Mouse (Mus musculus) embryonic facial prominence, embryonic 13.5 days (tissue): ENCODE results near the gene Gm9573. TPM values are rescaled to one million over a fixed set of nuclear protein-coding genes. Genes with fewer than 3 reads are reported as not detected.
A peak's percentile ranks its signal among the peaks of the same experiment; 100 is the strongest.

Experiments used
- ATAC-seq: fragments of 200-750 bp; cut with Nextera tagmentation; 2 replicates; pipeline ENCODE4 v1.8.0; 2017; ENCODE audit warnings: low read depth; ENCODE audit not compliant: insufficient number of reproducible peaks, insufficient read depth, low FRiP score, low TSS enrichment
- H3K27ac ChIP-seq: fragments of 300-500 bp; sonication (generic); 2 replicates; pipeline ENCODE4 v1.5.1; 2015; ENCODE audit warnings: moderate library complexity, mild to moderate bottlenecking, inconsistent platforms
- H3K27me3 ChIP-seq: fragments of 300-500 bp; sonication (generic); 2 replicates; pipeline ENCODE4 v1.6.1; 2015; ENCODE audit warnings: mild to moderate bottlenecking, inconsistent platforms
- H3K36me3 ChIP-seq: fragments of 300-500 bp; sonication (generic); 2 replicates; pipeline ENCODE4 v1.6.1; 2015; ENCODE audit warnings: mild to moderate bottlenecking, inconsistent platforms
- H3K4me1 ChIP-seq: fragments of 300-500 bp; sonication (generic); 2 replicates; pipeline ENCODE4 v1.6.1; 2015; ENCODE audit warnings: inconsistent platforms
- H3K4me2 ChIP-seq: fragments of 300-500 bp; sonication (generic); 2 replicates; pipeline ENCODE4 v1.6.1; 2015; ENCODE audit warnings: moderate library complexity, mild to moderate bottlenecking, inconsistent platforms
- H3K4me3 ChIP-seq: fragments of 300-500 bp; sonication (generic); 2 replicates; pipeline ENCODE4 v1.5.1; 2015; ENCODE audit warnings: mild to moderate bottlenecking, inconsistent platforms
- H3K9ac ChIP-seq: fragments of 300-500 bp; sonication (generic); 2 replicates; pipeline ENCODE4 v1.6.1; 2015; ENCODE audit warnings: mild to moderate bottlenecking, inconsistent platforms
- H3K9me3 ChIP-seq: fragments of 300-500 bp; sonication (generic); 2 replicates; pipeline ENCODE4 v1.6.1; 2016; ENCODE audit warnings: inconsistent platforms
- WGBS: fragments of 180-500 bp; shearing (Covaris S2); methylation state at CpG from one replicate; pipeline ENCODE4 v1.1.7; 2015; ENCODE audit warnings: mixed read lengths; 5-methylcytosine and 5-hydroxymethylcytosine counted together
- polyA plus RNA-seq: library from polyadenylated mRNA; unstranded; fragments of >200 nt; fragmentation: Nextera tagmentation; extraction: Ambion mirVana; gene quantifications from 2 replicates; pipeline ENCODE4 v1.2.1, GENCODE M21; 2015

Gene Gm9573
- polyA plus RNA-seq, 1 experiment from 2014 or later = not detected

DNA sequence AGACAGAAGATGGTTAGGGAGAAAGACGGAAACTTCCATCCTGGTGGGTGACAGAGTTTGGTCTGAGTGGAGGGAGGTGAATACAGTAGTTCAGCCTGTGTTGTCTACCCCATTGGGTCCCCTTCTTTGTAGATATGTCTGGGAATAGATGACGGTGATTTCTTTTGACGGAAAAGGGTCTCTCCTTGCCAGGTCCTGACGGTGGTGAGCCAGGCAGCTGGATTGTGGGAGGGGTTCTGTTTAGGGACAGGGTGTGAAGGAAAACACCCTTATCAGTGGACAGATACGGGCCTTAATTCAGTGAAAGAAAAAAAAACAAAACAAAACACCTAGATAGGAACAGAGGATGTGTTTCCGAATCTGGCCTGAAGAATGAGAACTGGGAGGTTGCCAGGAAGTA is 12.9 kb upstream of the Gm9573 start:
- WGBS = 84% methylated on average over 6 of the region's 6 CpGs
- Histone ChIP-seq H3K9me3 (no peaks in the 10 kb centered on the region), H3K27ac (0 out of 2 replicates have a peak overlapping the region, but pooled peaks have one; percentile 16), H3K4me1 (peaks cover 11% of the 10 kb centered on the region; the same call in 1 of the 2 replicates), H3K27me3 (peaks cover 7% of the 10 kb centered on the region), H3K4me3 (no peak overlapping the region), H3K9ac (no peak overlapping the region), H3K36me3 (no peaks in the 10 kb centered on the region), H3K4me2 (peak overlapping the region; percentile 50)
- ATAC-seq = no peak

DNA sequence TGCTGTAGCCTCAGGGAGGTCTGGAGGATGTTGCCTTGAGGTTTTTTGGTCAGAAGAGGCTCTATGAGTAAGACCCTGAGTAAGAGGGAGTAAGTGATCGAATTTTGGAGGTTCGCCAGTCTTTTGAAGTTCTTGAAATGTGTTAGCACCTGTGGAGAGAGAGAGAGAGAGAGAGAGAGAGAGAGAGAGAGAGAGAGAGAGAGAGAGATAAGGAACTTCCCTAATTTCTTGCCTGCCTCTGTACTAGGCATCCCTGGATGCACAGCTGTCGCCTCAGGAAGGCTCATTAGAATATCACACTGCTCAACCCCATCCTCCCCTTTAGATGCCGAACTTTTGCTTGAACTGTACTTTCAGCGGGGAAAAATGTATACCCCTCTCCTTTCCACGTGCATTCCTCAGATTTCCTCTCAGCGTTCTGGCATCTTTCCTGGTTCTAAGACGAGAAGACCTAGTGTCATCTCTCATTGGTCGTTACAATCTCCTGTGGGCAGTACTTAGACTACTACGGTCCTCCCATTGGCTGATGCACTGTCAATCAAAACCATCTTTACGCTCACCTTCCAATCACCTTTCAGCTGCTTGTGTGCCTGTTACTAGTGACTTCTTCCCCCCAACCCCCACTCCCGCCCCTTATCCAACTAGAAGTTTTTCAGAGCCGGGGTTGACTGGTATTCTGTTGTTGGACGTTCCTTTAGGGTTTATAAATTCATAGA is 12.2 kb upstream of the Gm9573 start:
- Histone ChIP-seq H3K36me3 (no peaks in the 10 kb centered on the region), H3K27ac (0 out of 2 replicates have a peak overlapping the region, but pooled peaks have one; percentile 44), H3K9ac (no peak overlapping the region), H3K4me3 (no peak overlapping the region), H3K4me2 (peak overlapping the region; percentile 50), H3K27me3 (peaks cover under 1% of the 10 kb centered on the region), H3K4me1 (peaks cover 11% of the 10 kb centered on the region; the same call in 1 of the 2 replicates), H3K9me3 (no peaks in the 10 kb centered on the region)
- peak; percentile 87; the same call in 1 of the 2 replicates for ATAC-seq
- WGBS = 22% methylated on average over 14 of the region's 14 CpGs

GRCm38 (mm10) chr17:35636363-35636762 is 9.9 kb upstream of the Gm9573 start:
- Histone ChIP-seq H3K27me3 (no peaks in the 10 kb centered on the region; the same call in 1 of the 2 replicates), H3K4me3 (no peak overlapping the region), H3K4me2 (peak overlapping the region; percentile 62), H3K4me1 (peaks cover 11% of the 10 kb centered on the region; the same call in 1 of the 2 replicates), H3K36me3 (no peaks in the 10 kb centered on the region), H3K9ac (no peak overlapping the region), H3K27ac (no peak overlapping the region), H3K9me3 (no peaks in the 10 kb centered on the region)
- no peak for ATAC-seq
- 38% methylated on average over 5 of the region's 5 CpGs for WGBS

DNA sequence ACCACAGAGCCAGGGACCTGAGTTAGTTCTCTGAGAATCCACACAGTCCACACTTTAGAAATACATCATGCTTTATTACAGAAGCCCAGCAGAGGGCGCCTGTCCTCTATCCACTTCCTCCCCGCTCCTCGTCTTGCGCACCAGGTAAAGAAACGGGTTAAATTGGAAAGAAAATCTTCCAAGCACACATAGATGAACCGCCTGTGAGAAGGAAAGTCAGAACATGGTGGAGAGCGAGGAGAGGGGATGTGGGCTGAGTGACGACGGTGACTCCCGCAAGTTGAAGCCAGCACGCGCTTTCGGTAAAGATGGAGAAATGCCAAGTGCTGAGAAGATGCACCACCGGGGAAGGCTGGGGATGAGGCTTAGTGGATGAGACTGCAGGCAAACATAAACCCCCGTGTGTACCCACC is 9.3 kb upstream of the Gm9573 start:
- peaks cover 11% of the 10 kb centered on the region; the same call in 1 of the 2 replicates for H3K4me1 ChIP-seq
- H3K9me3 ChIP-seq = no peaks in the 10 kb centered on the region
- no peaks in the 10 kb centered on the region for H3K36me3 ChIP-seq
- no peaks in the 10 kb centered on the region; the same call in 1 of the 2 replicates for H3K27me3 ChIP-seq
- peak overlapping the region; percentile 60 for H3K9ac ChIP-seq
- H3K27ac ChIP-seq = 0 out of 2 replicates have a peak overlapping the region, but pooled peaks have one; percentile 19
- peak overlapping the region; percentile 62 for H3K4me2 ChIP-seq
- H3K4me3 ChIP-seq = peak overlapping the region; percentile 43
- ATAC-seq = peak; percentile 4; the same call in 1 of the 2 replicates
- whole genome bisulfite sequencing = 2% methylated on average over 15 of the region's 15 CpGs

- no peak overlapping the region for H3K27ac ChIP-seq
- no peaks in the 10 kb centered on the region for H3K36me3 ChIP-seq
- no peak overlapping the region for H3K4me3 ChIP-seq
- ATAC-seq = no peak
- H3K27me3 ChIP-seq = no peaks in the 10 kb centered on the region; the same call in 1 of the 2 replicates
- H3K9ac ChIP-seq = no peak overlapping the region
- peaks cover 11% of the 10 kb centered on the region; the same call in 1 of the 2 replicates for H3K4me1 ChIP-seq
- 88% methylated on average over 3 of the region's 3 CpGs for WGBS
- no peak overlapping the region; the same call in 1 of the 2 replicates for H3K4me2 ChIP-seq
- H3K9me3 ChIP-seq = no peaks in the 10 kb centered on the region
Observed at GRCm38 (mm10) chr17:35635202-35635601, 8.8 kb upstream of the Gm9573 start.

- Histone ChIP-seq H3K9me3 (no peaks in the 10 kb centered on the region), H3K36me3 (no peaks in the 10 kb centered on the region), H3K9ac (no peak overlapping the region), H3K27ac (no peak overlapping the region), H3K27me3 (no peaks in the 10 kb centered on the region; the same call in 1 of the 2 replicates), H3K4me1 (peaks cover 6% of the 10 kb centered on the region; the same call in 1 of the 2 replicates), H3K4me2 (no peak overlapping the region), H3K4me3 (no peak overlapping the region)
- ATAC-seq = no peak
- 11% methylated on average over 1 of the region's 1 CpGs for WGBS
Observed at GRCm38 (mm10) chr17:35633992-35634391, 7.6 kb upstream of the Gm9573 start.

GRCm38 (mm10) chr17:35617127-35617526 is 9.3 kb downstream of the Gm9573 start:
- Histone ChIP-seq H3K4me3 (no peak overlapping the region), H3K27me3 (no peaks in the 10 kb centered on the region), H3K36me3 (no peaks in the 10 kb centered on the region), H3K9me3 (no peaks in the 10 kb centered on the region), H3K4me2 (no peak overlapping the region), H3K4me1 (no peaks in the 10 kb centered on the region), H3K9ac (no peak overlapping the region), H3K27ac (no peak overlapping the region)
- ATAC-seq = no peak
- 76% methylated on average over 4 of the region's 4 CpGs for WGBS

- Histone ChIP-seq H3K27me3 (0 out of 2 replicates have a peak, but pooled peaks cover 4% of the 10 kb centered on the region), H3K9me3 (no peaks in the 10 kb centered on the region), H3K4me2 (peak overlapping the region; percentile 2; the same call in 1 of the 2 replicates), H3K9ac (no peak overlapping the region), H3K4me3 (no peak overlapping the region), H3K27ac (no peak overlapping the region), H3K36me3 (no peaks in the 10 kb centered on the region), H3K4me1 (no peaks in the 10 kb centered on the region)
- WGBS = 45% methylated on average over 8 of the region's 8 CpGs
- no peak for ATAC-seq
Observed at GRCm38 (mm10) chr17:35601736-35602354, 24.6 kb downstream of the Gm9573 start.

DNA sequence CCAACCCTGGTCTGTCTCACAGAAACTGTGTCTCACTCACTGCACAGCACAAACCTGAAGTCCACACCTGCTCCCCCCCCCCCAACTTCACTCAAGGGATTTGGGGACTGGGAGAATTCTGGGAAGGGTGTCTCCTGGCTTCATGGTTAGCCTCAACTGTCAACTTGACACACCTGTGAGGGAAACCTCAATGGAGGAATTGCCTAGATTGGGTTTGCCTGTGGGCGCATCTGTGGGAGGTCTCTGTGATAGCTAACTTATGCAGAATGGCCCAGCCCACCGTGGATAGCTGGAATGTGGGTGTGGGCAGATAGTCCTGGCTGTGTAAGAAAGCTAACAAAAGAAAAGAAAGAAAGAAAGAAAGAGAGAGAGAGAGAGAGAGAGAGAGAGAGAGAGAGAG is 25.2 kb downstream of the Gm9573 start, which contains the start of gene Sfta2:
Gene Sfta2, plus strand, starts transcription at position 301 of the 400 bp plus-strand sequence.
- no peaks in the 10 kb centered on the region for H3K4me1 ChIP-seq
- 0 out of 2 replicates have a peak, but pooled peaks cover 4% of the 10 kb centered on the region for H3K27me3 ChIP-seq
- no peak within 1 kb of the TSS for H3K4me3 ChIP-seq
- ATAC-seq = no peak
- H3K9me3 ChIP-seq = no peaks in the 10 kb centered on the region
- 53% methylated on average over 2 of the region's 2 CpGs for WGBS
- H3K27ac ChIP-seq = no peak within 1 kb of the TSS; the same call in 1 of the 2 replicates
- H3K36me3 ChIP-seq = no peaks in the 10 kb centered on the region
- no peak within 1 kb of the TSS for H3K9ac ChIP-seq
- peak within 1 kb of the TSS; percentile 2; the same call in 1 of the 2 replicates for H3K4me2 ChIP-seq

DNA sequence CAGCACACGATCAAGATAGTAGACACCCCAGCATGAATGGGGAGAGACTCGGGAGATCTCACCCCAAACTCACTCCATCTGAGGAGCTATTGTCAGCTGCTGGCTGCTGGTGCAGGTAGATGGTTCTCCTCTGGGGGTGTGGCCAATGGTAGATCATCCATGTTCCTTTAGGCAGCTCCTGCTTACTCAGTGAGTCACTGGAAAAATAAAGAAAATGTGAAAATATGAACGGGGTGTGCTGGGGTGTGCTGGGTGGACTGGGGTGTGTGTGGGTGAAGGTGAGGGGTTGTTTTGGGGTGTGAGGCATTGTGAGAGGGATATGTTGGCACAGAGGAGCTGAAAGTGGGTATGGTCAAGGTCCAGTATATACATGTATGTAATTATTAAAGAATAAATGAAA is 29.0 kb downstream of the Gm9573 start:
- 89% methylated on average over 3 of the region's 3 CpGs for WGBS
- Histone ChIP-seq H3K27me3 (0 out of 2 replicates have a peak, but pooled peaks cover 1% of the 10 kb centered on the region), H3K36me3 (no peaks in the 10 kb centered on the region), H3K4me1 (no peaks in the 10 kb centered on the region), H3K9ac (no peak overlapping the region), H3K4me3 (no peak overlapping the region), H3K4me2 (no peak overlapping the region), H3K27ac (no peak overlapping the region), H3K9me3 (no peaks in the 10 kb centered on the region)
- ATAC-seq = no peak

GRCm38 (mm10) chr17:35594456-35594855 is 32.0 kb downstream of the Gm9573 start:
- H3K9ac ChIP-seq = no peak overlapping the region
- no peaks in the 10 kb centered on the region for H3K9me3 ChIP-seq
- H3K4me3 ChIP-seq = no peak overlapping the region
- H3K4me1 ChIP-seq = peaks cover 6% of the 10 kb centered on the region; the same call in 1 of the 2 replicates
- H3K36me3 ChIP-seq = no peaks in the 10 kb centered on the region
- ATAC-seq = no peak
- no peak overlapping the region for H3K4me2 ChIP-seq
- WGBS = 83% methylated on average over 7 of the region's 7 CpGs
- no peak overlapping the region for H3K27ac ChIP-seq
- H3K27me3 ChIP-seq = no peaks in the 10 kb centered on the region
